Mouse (Mus musculus): ENCODE measurements around the gene Ice2. TPM values are rescaled to one million over a fixed set of nuclear protein-coding genes. Genes with fewer than 3 reads are reported as not detected.

The Ice2 gene
- polyA plus RNA-seq, 1 experiment from 2014 or later = 6.7 TPM

DNA sequence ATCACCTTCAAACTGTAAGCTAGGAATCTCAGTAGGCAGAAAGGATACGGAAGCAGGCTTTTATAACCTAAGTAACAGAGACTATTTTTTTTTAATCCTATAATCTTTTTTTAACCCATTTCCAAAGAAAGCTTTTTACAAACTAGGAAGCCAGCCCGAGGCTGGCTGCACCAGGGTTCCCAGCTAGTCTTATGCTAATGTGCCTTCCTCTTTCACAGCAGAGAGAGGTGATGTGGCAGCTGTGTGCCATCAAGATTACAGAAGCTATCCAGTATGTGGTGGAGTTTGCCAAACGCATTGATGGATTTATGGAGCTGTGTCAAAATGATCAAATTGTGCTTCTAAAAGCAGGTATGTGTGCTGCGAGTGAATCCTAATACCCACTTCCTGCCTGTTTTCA, 24.8 kb upstream of the Ice2 start:
- Histone ChIP-seq H3K4me1 (replicated peaks) (no peaks in the 10 kb centered on the region), H3K27me3 (no peaks in the 10 kb centered on the region), H3K9ac (no peak overlapping the region), H3K36me3 (peaks cover 4% of the 10 kb centered on the region; the same call in 1 of the 2 replicates), H3K9me3 (replicated peaks) (no peaks in the 10 kb centered on the region), H3K4me2 (no peak overlapping the region), H3K4me3 (replicated peaks) (no peak overlapping the region), H3K27ac (no peak overlapping the region)
- DNase-seq = no peak
- no peak for ATAC-seq (ENCODE audit: low read depth)
- 33% methylated on average over 4 of the region's 4 CpGs for WGBS (ENCODE audit: insufficient replicate concordance)

DNA sequence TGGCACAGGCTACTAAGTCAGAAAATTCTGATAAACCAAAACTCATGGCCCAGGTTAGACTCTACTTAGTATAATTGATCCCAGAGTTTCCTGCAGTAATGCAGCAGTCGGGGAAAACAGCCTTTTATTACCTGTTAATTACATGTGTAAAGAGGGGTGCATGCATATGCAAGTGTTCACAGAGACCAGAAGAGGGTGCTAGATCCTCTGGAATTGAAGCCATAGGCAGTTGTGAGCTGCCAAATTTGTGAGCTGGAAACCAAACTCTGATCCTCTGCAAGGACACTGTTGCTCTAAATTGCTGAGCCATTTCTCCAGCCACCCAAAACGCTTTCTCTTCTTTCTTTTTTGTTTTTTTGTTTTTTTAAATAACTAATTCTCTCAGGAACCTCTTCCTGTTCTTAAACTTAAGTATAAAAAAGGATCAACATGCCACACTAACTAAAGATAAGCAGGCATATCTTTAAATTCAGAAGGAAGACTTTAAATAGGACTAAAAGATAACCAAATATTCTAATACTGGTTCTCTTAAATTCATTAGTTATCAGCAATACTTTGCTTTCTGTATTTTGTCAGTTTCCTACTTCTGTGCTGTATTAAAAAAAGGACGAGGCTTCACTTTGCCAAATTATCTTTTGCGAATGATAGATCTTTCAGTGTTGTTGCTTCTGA, 20.6 kb upstream of the Ice2 start:
- no peak overlapping the region for H3K27ac ChIP-seq
- H3K4me1 ChIP-seq (replicated peaks) = 0 out of 2 replicates have a peak, but pooled peaks cover 5% of the 10 kb centered on the region
- no peak overlapping the region for H3K4me3 ChIP-seq (replicated peaks)
- DNase-seq = no peak
- no peak for ATAC-seq (ENCODE audit: low read depth)
- H3K9ac ChIP-seq = no peak overlapping the region
- WGBS (ENCODE audit: insufficient replicate concordance) = 56% methylated on average over 4 of the region's 4 CpGs
- peaks cover 4% of the 10 kb centered on the region; the same call in 1 of the 2 replicates for H3K36me3 ChIP-seq
- no peak overlapping the region for H3K4me2 ChIP-seq
- no peaks in the 10 kb centered on the region for H3K9me3 ChIP-seq (replicated peaks)
- no peaks in the 10 kb centered on the region for H3K27me3 ChIP-seq

DNA sequence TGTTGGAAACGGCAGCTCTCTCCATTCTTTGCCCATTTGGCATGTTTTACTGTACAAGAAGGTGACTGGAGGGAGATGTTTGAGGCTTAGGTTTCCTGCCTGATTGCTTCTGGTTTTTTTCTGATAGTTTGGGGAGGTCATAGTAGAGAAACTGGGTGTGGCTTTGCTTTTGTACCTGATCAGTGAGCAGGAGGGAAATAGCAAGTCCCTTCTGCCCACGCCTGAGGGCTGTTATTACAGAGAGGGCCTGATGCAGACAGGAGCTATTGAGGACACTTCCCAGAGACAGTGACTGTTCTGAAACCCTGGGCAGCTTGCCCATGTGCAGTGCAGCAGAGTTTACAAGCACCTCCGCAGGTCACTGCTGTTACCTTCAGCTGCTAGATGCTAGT, 20.1 kb upstream of the Ice2 start:
- no peak overlapping the region for H3K4me2 ChIP-seq
- H3K36me3 ChIP-seq = peaks cover 4% of the 10 kb centered on the region; the same call in 1 of the 2 replicates
- DNase-seq = no peak
- no peaks in the 10 kb centered on the region for H3K9me3 ChIP-seq (replicated peaks)
- H3K4me3 ChIP-seq (replicated peaks) = no peak overlapping the region
- no peaks in the 10 kb centered on the region for H3K27me3 ChIP-seq
- H3K9ac ChIP-seq = no peak overlapping the region
- 53% methylated on average over 3 of the region's 3 CpGs for WGBS (ENCODE audit: insufficient replicate concordance)
- 0 out of 2 replicates have a peak, but pooled peaks cover 5% of the 10 kb centered on the region for H3K4me1 ChIP-seq (replicated peaks)
- H3K27ac ChIP-seq = no peak overlapping the region
- no peak for ATAC-seq (ENCODE audit: low read depth)

DNA sequence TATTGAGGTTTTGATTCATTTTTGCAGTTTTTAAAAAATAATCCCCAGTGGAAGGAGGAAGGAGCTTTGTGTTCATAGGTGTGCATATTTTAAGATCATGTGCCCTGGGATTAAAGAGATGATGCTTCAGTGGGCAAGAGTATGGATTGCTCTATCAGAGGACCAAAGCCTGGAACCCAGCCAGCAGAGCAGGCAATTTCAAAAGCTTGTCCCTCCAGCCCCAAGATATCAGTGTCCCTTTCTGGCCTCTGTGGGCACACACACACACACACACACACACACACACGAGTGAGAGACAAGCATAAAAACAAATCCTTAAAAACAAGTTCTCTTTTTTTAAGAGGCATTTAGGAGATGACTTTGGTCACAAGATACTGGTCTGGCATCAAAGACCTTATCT, 17.2 kb upstream of the Ice2 start:
- Histone ChIP-seq H3K27ac (no peak overlapping the region), H3K4me3 (replicated peaks) (no peak overlapping the region), H3K27me3 (no peaks in the 10 kb centered on the region), H3K36me3 (peaks cover 4% of the 10 kb centered on the region; the same call in 1 of the 2 replicates), H3K9me3 (replicated peaks) (no peaks in the 10 kb centered on the region), H3K4me2 (no peak overlapping the region), H3K9ac (no peak overlapping the region), H3K4me1 (replicated peaks) (0 out of 2 replicates have a peak, but pooled peaks cover 5% of the 10 kb centered on the region)
- no peak for DNase-seq
- 38% methylated on average over 1 of the region's 1 CpGs for WGBS (ENCODE audit: insufficient replicate concordance)
- ATAC-seq (ENCODE audit: low read depth) = no peak

DNA sequence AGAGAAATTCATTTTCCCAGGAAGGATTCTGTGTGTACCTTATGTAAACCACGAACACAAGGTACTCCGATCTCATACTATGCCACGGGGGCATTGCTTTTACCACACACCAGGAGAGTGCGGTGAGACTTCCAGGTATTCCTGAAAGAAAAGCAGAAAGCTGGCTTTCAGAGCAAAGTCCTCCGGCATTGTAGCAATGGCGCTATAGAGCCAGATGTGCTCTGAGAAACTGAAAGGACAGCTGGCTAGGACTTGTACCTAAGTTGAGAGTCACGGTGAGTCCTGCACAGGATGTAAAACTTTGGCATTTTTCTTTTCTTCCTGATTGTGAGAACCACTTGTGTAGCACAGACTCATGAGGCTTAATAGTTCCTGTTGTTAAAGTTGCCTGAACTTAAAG, 16.0 kb upstream of the Ice2 start:
- Histone ChIP-seq H3K9me3 (replicated peaks) (no peaks in the 10 kb centered on the region), H3K27me3 (no peaks in the 10 kb centered on the region), H3K4me2 (no peak overlapping the region), H3K36me3 (no peaks in the 10 kb centered on the region), H3K4me3 (replicated peaks) (no peak overlapping the region), H3K4me1 (replicated peaks) (0 out of 2 replicates have a peak, but pooled peaks cover 5% of the 10 kb centered on the region), H3K27ac (no peak overlapping the region), H3K9ac (no peak overlapping the region)
- DNase-seq (no peak), ATAC-seq (ENCODE audit: low read depth) (no peak)
- WGBS (ENCODE audit: insufficient replicate concordance) = 62% methylated on average over 7 of the region's 7 CpGs

DNA sequence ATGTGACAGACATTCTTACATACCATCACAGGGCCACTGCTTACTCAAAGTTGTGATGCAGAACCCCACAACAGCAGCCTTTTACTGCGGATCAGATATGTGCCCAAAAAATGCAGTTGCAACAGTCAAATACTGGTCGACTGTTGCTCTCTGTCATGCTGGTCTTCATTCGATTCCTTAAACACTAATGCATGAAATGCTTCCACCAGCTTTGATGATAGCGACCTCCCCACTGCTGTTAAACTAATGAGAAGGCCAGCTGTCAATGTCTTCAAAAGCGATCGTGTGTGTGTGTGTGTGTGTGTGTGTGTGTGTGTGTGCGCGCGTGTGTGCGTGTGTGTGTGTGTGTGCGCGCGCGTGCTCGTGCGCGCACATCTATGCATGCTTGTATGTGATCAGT, 13.2 kb upstream of the Ice2 start:
- Histone ChIP-seq H3K4me2 (no peak overlapping the region), H3K4me3 (replicated peaks) (no peak overlapping the region), H3K27ac (no peak overlapping the region), H3K36me3 (no peaks in the 10 kb centered on the region), H3K27me3 (no peaks in the 10 kb centered on the region), H3K9ac (no peak overlapping the region), H3K9me3 (replicated peaks) (no peaks in the 10 kb centered on the region), H3K4me1 (replicated peaks) (0 out of 2 replicates have a peak, but pooled peaks cover 5% of the 10 kb centered on the region)
- ATAC-seq (ENCODE audit: low read depth) (no peak), DNase-seq (no peak)
- 88% methylated on average over 17 of the region's 17 CpGs for WGBS (ENCODE audit: insufficient replicate concordance)

DNA sequence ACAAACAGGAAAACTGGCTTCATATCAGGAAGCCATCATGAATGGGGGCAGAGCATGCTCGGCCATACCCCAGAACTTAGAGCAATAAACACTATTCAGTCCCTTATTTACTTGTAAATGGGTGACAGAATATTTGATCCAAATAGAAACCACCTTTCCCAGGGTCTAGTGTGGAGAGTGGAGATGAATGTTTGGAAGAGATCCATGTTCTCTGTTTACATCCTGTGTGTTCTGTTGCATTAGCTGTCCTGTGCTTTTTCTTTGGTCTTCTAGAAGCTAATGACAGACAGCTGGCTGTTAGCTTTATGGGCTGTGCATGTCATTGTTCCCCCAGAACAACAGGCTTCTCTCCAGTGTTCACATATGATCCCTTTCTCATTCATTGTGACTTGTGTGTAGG, 12.8 kb upstream of the Ice2 start:
- Histone ChIP-seq H3K27me3 (no peaks in the 10 kb centered on the region), H3K36me3 (no peaks in the 10 kb centered on the region), H3K9me3 (replicated peaks) (no peaks in the 10 kb centered on the region), H3K4me2 (no peak overlapping the region), H3K4me3 (replicated peaks) (no peak overlapping the region), H3K27ac (no peak overlapping the region), H3K4me1 (replicated peaks) (0 out of 2 replicates have a peak, but pooled peaks cover 5% of the 10 kb centered on the region), H3K9ac (no peak overlapping the region)
- WGBS (ENCODE audit: insufficient replicate concordance) = 68% methylated on average over 1 of the region's 1 CpGs
- DNase-seq = no peak
- no peak for ATAC-seq (ENCODE audit: low read depth)

DNA sequence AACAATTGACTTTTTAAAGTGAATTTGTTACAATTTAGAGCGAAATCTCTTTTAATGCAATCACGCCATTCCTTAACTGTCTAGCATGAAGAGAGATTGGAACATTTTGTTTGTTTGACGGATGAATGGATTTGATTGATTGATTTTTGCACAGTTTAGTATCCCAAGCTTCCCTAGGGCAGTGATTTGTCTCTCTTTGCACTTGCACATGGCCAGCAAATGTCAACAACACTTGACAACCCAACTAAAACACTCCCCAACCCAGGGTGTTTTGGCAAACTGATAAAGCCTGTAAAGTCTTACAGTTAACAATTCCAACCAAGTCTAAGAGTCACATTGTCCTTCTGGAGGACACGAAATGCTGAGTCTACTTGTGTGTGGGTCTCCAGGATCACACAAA, 10.4 kb upstream of the Ice2 start:
- no peak for ATAC-seq (ENCODE audit: low read depth)
- Histone ChIP-seq H3K4me3 (replicated peaks) (no peak overlapping the region), H3K9ac (no peak overlapping the region), H3K4me2 (no peak overlapping the region), H3K36me3 (no peaks in the 10 kb centered on the region), H3K27ac (no peak overlapping the region), H3K27me3 (no peaks in the 10 kb centered on the region), H3K4me1 (replicated peaks) (no peaks in the 10 kb centered on the region), H3K9me3 (replicated peaks) (no peaks in the 10 kb centered on the region)
- DNase-seq = no peak
- WGBS (ENCODE audit: insufficient replicate concordance) = 69% methylated on average over 4 of the region's 4 CpGs

DNA sequence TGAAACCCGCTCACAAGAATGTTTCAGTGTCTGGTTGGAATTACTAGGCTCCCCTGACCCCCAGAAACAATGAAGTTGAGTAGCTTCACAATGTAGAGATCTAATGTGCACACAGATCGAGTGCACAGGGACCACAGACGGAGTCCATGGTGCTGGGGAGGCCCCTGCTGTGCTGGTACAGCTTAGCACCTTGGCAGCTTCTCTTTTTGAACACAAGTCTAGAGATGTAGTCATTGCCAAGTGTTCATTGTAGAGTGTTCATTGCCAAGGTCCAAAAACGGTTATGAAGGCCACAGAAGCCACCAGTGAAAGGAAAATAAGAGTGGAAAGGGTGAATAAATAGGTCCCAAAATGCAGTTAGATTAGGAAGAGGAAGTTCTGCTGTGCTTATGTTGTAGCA, 7.1 kb upstream of the Ice2 start:
- H3K9ac ChIP-seq = no peak overlapping the region
- no peaks in the 10 kb centered on the region for H3K36me3 ChIP-seq
- H3K9me3 ChIP-seq (replicated peaks) = no peaks in the 10 kb centered on the region
- H3K4me2 ChIP-seq = no peak overlapping the region
- no peak overlapping the region for H3K4me3 ChIP-seq (replicated peaks)
- DNase-seq (no peak), ATAC-seq (ENCODE audit: low read depth) (no peak)
- H3K27me3 ChIP-seq = no peaks in the 10 kb centered on the region
- 52% methylated on average over 4 of the region's 4 CpGs for WGBS (ENCODE audit: insufficient replicate concordance)
- no peak overlapping the region for H3K27ac ChIP-seq
- H3K4me1 ChIP-seq (replicated peaks) = no peaks in the 10 kb centered on the region

DNA sequence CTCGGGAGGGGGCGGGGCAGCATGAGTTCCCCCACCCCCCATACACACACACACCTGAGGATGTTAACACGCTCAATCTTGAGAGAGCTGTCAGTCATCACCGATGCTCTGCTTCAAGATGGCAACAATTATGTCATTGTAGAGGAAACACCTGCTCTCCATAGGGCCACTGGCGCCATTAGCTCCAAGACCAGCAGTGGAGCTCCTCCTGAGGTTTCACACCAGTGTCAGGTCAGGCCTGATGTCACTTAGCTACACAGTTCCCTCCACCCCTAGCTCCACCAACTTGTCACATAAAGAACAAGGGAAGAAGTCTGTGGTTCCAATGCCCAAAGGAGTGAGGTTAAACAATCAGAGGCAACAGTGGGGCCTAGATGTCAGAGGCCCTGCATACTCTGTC, 3.5 kb upstream of the Ice2 start:
- H3K36me3 ChIP-seq = no peaks in the 10 kb centered on the region
- no peak overlapping the region for H3K27ac ChIP-seq
- 73% methylated on average over 5 of the region's 5 CpGs for WGBS (ENCODE audit: insufficient replicate concordance)
- ATAC-seq (ENCODE audit: low read depth) (no peak), DNase-seq (no peak)
- H3K27me3 ChIP-seq = no peaks in the 10 kb centered on the region
- H3K4me2 ChIP-seq = no peak overlapping the region
- H3K9me3 ChIP-seq (replicated peaks) = no peaks in the 10 kb centered on the region
- H3K9ac ChIP-seq = no peak overlapping the region
- peaks cover 18% of the 10 kb centered on the region for H3K4me1 ChIP-seq (replicated peaks)
- no peak overlapping the region for H3K4me3 ChIP-seq (replicated peaks)

DNA sequence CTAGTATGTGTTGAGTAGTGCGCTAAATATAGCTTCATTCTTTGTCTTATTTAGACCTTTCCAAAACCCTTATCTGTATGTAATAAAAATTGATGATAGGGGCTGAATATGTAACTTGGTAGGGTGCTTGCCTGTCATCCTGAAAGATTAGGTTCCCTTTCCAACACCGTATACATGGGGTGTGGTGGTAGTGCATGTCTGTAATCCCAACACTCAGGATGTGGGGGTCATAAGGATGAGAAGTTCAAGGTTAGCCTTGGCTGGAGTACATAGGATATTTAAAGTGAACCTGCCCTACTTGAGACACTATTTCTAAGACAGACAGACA, 310 bp upstream of the Ice2 start:
- 59% methylated on average over 2 of the region's 2 CpGs for WGBS (ENCODE audit: insufficient replicate concordance)
- H3K27ac ChIP-seq = peak overlapping the region; percentile 79

DNA sequence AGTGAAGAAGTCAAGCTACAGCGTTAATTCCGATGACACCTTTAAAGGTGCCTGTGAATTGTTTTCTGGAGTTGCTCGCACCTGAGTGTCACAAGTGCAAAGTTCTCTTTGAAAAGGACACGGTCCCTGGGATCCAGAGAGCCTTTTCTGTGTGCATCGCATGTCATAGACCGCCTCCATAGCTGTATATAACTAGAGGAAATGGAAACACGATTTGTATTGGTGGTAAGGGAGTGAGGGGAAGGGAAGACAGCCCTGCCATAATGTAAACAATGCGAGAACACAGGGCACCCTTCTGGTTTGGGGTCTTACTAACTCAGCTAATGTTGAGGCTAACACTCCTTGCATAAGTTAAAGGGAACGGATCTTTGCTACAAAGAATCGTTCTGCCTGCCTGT, 746 bp downstream of the Ice2 start:
- Histone ChIP-seq H3K4me3 (replicated peaks) (peak overlapping the region; percentile 83), H3K9ac (peak overlapping the region; percentile 91), H3K36me3 (no peaks in the 10 kb centered on the region), H3K4me2 (peak overlapping the region; percentile 93), H3K9me3 (replicated peaks) (no peaks in the 10 kb centered on the region), H3K27ac (peak overlapping the region; percentile 79), H3K27me3 (no peaks in the 10 kb centered on the region), H3K4me1 (replicated peaks) (peaks cover 18% of the 10 kb centered on the region)
- WGBS (ENCODE audit: insufficient replicate concordance) = 8% methylated on average over 10 of the region's 10 CpGs
- ATAC-seq (ENCODE audit: low read depth) = peak; percentile 26
- no peak for DNase-seq

More for the DNA sequence above, 310 bp upstream of the Ice2 start:
- H3K27me3 ChIP-seq = no peaks in the 10 kb centered on the region
- H3K36me3 ChIP-seq = no peaks in the 10 kb centered on the region
- peak overlapping the region; percentile 83 for H3K4me3 ChIP-seq (replicated peaks)
- ATAC-seq (ENCODE audit: low read depth) (peak; percentile 29; the same call in 1 of the 2 replicates), DNase-seq (no peak)
- H3K9ac ChIP-seq = peak overlapping the region; percentile 91
- no peaks in the 10 kb centered on the region for H3K9me3 ChIP-seq (replicated peaks)
- peaks cover 18% of the 10 kb centered on the region for H3K4me1 ChIP-seq (replicated peaks)
- peak overlapping the region; percentile 93 for H3K4me2 ChIP-seq

Measured in liver, embryonic 13.5 days (tissue).